Mouse (Mus musculus) inflammation-experienced regulatory T-cells (primary cell): Measurements from ENCODE around the gene Samt1. TPM values are rescaled to one million over a fixed set of nuclear protein-coding genes. Genes with fewer than 3 reads are reported as not detected.

ENCODE experiments used
- polyA plus RNA-seq, 2 experiments: library from polyadenylated mRNA; unstranded; fragments of 100-300 nt; shearing (Covaris generic); gene quantifications; one replicate each; pipeline ENCODE4 v1.2.1; 2017

Samt1 gene
- polyA plus RNA-seq, result under 1 TPM in 1 of 2 experiments, not detected in 1; 0.47 TPM

DNA sequence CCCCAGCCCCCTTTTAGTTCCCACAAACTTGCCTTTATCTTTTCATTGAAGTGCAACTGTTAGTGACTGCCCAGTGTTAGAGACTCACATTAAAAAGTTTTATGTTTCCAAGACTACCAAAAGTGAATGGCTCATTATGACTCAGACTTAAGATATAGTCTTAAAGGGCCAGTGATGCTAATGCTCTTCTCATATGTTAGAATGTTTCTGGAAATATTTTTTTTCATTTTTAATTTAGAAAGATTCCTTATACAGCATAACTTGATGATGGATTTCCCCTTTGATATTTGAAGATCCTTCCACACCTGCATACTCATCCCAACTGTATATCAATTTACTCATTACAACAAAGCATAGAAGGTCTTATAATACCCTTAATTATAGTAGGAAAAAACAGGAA lies at the start of gene Samt1:
Gene Samt1, minus strand, starts transcription at position 101 of the 400 bp plus-strand sequence.

DNA sequence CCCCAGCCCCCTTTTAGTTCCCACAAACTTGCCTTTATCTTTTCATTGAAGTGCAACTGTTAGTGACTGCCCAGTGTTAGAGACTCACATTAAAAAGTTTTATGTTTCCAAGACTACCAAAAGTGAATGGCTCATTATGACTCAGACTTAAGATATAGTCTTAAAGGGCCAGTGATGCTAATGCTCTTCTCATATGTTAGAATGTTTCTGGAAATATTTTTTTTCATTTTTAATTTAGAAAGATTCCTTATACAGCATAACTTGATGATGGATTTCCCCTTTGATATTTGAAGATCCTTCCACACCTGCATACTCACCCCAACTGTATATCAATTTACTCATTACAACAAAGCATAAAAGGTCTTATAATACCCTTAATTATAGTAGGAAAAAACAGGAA lies 42.5 kb upstream of the Samt1 start, which contains the start of gene Gm10057:
Gene Gm10057, minus strand, starts transcription at position 101 of the 400 bp plus-strand sequence.

DNA sequence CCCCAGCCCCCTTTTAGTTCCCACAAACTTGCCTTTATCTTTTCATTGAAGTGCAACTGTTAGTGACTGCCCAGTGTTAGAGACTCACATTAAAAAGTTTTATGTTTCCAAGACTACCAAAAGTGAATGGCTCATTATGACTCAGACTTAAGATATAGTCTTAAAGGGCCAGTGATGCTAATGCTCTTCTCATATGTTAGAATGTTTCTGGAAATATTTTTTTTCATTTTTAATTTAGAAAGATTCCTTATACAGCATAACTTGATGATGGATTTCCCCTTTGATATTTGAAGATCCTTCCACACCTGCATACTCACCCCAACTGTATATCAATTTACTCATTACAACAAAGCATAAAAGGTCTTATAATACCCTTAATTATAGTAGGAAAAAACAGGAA lies 21.3 kb upstream of the Samt1 start, which contains the start of gene 4921511M17Rik:
Gene 4921511M17Rik, minus strand, starts transcription at position 101 of the 400 bp plus-strand sequence.

Other genes with a start within 250 kb of the Samt1 start
- gene Spin2c, start 180.4 kb downstream of the Samt1 start, polyA plus RNA-seq, result 10 to 100 TPM; 14.5 to 21.9 TPM
- under 1 TPM in 1 of 2 experiments, not detected in 1; 0.47 TPM for gene 4921511M17Rik, start 21.2 kb upstream of the Samt1 start, polyA plus RNA-seq
- gene Gm10057, start 42.4 kb upstream of the Samt1 start, polyA plus RNA-seq, result not detected
- not detected for gene Gm15140, start 108.0 kb upstream of the Samt1 start, polyA plus RNA-seq